Mouse (Mus musculus): ENCODE measurements around the gene Adora3.
A peak's percentile ranks its signal among the peaks of the same experiment; 100 is the strongest.

The Adora3 gene

GRCm38 (mm10) chr3:105870558-105870957, at the start of gene Adora3, which contains the start of gene Tmigd3:
TSS of gene Adora3 (plus strand) at chr3:105870858.
TSS of gene Tmigd3 (plus strand) at chr3:105870903.
- DNase-seq (ENCODE audit: extremely low spot score, low spot score) = no peak

GRCm38 (mm10) chr3:105821504-105821903, 49.2 kb upstream of the Adora3 start:
- no peak for DNase-seq (ENCODE audit: extremely low spot score, low spot score)

GRCm38 (mm10) chr3:105823609-105824008, 47.0 kb upstream of the Adora3 start:
- DNase-seq (ENCODE audit: extremely low spot score, low spot score) = no peak

GRCm38 (mm10) chr3:105824103-105824502, 46.6 kb upstream of the Adora3 start:
- peak; percentile 37 for DNase-seq (ENCODE audit: extremely low spot score, low spot score)

GRCm38 (mm10) chr3:105824704-105825103, 46.0 kb upstream of the Adora3 start:
- no peak for DNase-seq (ENCODE audit: extremely low spot score, low spot score)

- no peak for DNase-seq (ENCODE audit: extremely low spot score, low spot score)
These were observed 45.0 kb upstream of the Adora3 start for GRCm38 (mm10) chr3:105825501-105826161.

GRCm38 (mm10) chr3:105831584-105831983, 39.1 kb upstream of the Adora3 start:
- no peak for DNase-seq (ENCODE audit: extremely low spot score, low spot score)

- no peak for DNase-seq (ENCODE audit: extremely low spot score, low spot score)
These were observed 34.8 kb upstream of the Adora3 start for GRCm38 (mm10) chr3:105835875-105836274.

- no peak for DNase-seq (ENCODE audit: extremely low spot score, low spot score)
These were observed 33.8 kb upstream of the Adora3 start for GRCm38 (mm10) chr3:105836883-105837282.

GRCm38 (mm10) chr3:105838655-105839054, 32.0 kb upstream of the Adora3 start:
- no peak for DNase-seq (ENCODE audit: extremely low spot score, low spot score)

- no peak for DNase-seq (ENCODE audit: extremely low spot score, low spot score)
These were observed 30.8 kb upstream of the Adora3 start for GRCm38 (mm10) chr3:105839836-105840235.

GRCm38 (mm10) chr3:105846294-105847069, 24.2 kb upstream of the Adora3 start:
- DNase-seq (ENCODE audit: extremely low spot score, low spot score) = no peak

- DNase-seq (ENCODE audit: extremely low spot score, low spot score) = peak; percentile 44
These were observed 16.9 kb upstream of the Adora3 start for GRCm38 (mm10) chr3:105853781-105854180.

- no peak for DNase-seq (ENCODE audit: extremely low spot score, low spot score)
These were observed 15.9 kb upstream of the Adora3 start for GRCm38 (mm10) chr3:105854786-105855185.

- DNase-seq (ENCODE audit: extremely low spot score, low spot score) = no peak
These were observed 13.1 kb upstream of the Adora3 start for GRCm38 (mm10) chr3:105857513-105857912.

- no peak for DNase-seq (ENCODE audit: extremely low spot score, low spot score)
These were observed 8.8 kb upstream of the Adora3 start for GRCm38 (mm10) chr3:105861747-105862366.

GRCm38 (mm10) chr3:105864123-105864522, 6.5 kb upstream of the Adora3 start:
- no peak for DNase-seq (ENCODE audit: extremely low spot score, low spot score)

- no peak for DNase-seq (ENCODE audit: extremely low spot score, low spot score)
These were observed 5.5 kb upstream of the Adora3 start for GRCm38 (mm10) chr3:105865122-105865521.

- no peak for DNase-seq (ENCODE audit: extremely low spot score, low spot score)
These were observed 2.5 kb upstream of the Adora3 start for GRCm38 (mm10) chr3:105868135-105868534.

- no peak for DNase-seq (ENCODE audit: extremely low spot score, low spot score)
These were observed 1.4 kb downstream of the Adora3 start for GRCm38 (mm10) chr3:105872034-105872433.

- no peak for DNase-seq (ENCODE audit: extremely low spot score, low spot score)
These were observed 1.9 kb downstream of the Adora3 start for GRCm38 (mm10) chr3:105872579-105872978.
